Mouse (Mus musculus) embryonic facial prominence, embryonic 10.5 days (tissue): ENCODE measurements at regions not wholly inside any gene's neighbourhood (a gene's known extent, or its start where the extent isn't known, plus 50 kb on each side); places are given as distances from the start of the nearest gene placed in this dataset.

Experiments used
- DNase-seq: peaks from one replicate; pipeline ENCODE4 v3.0.0-alpha.2; 2017; ENCODE audit warnings: low spot score
- H3K27ac ChIP-seq: fragments of 300-500 bp; sonication (generic); replicated peaks from 2 replicates; pipeline ENCODE4 v1.5.1; 2016; ENCODE audit warnings: mild to moderate bottlenecking
- H3K27me3 ChIP-seq: fragments of 300-500 bp; sonication (generic); replicated peaks from 2 replicates; pipeline ENCODE4 v1.6.1; 2016; ENCODE audit warnings: low read depth, mild to moderate bottlenecking; ENCODE audit not compliant: poor library complexity, severe bottlenecking
- H3K36me3 ChIP-seq: fragments of 300-500 bp; sonication (generic); replicated peaks from 2 replicates; pipeline ENCODE4 v1.6.1; 2016; ENCODE audit warnings: mild to moderate bottlenecking, moderate library complexity
- H3K4me1 ChIP-seq: fragments of 300-500 bp; sonication (generic); 2 replicates; pipeline ENCODE4 v1.6.1; 2016
- H3K4me3 ChIP-seq: fragments of 300-500 bp; sonication (generic); 2 replicates; pipeline ENCODE4 v1.5.1; 2016; ENCODE audit warnings: mild to moderate bottlenecking, moderate library complexity
- H3K9me3 ChIP-seq: fragments of 300-500 bp; sonication (generic); 2 replicates; pipeline ENCODE4 v1.6.1; 2016; ENCODE audit warnings: mild to moderate bottlenecking
- WGBS: fragments of 180-500 bp; shearing (Covaris S2); methylation state at CpG from one replicate; pipeline ENCODE4 v1.1.7; 2016; 5-methylcytosine and 5-hydroxymethylcytosine counted together

- peaks cover 21% of the 10 kb centered on the region; the same call in 1 of the 2 replicates for H3K4me1 ChIP-seq
- no peaks in the 10 kb centered on the region for H3K27me3 ChIP-seq
- 92% methylated on average over 3 of the region's 3 CpGs for WGBS
- H3K27ac ChIP-seq = no peak overlapping the region
- peaks cover 4% of the 10 kb centered on the region; the same call in 1 of the 2 replicates for H3K9me3 ChIP-seq
- H3K36me3 ChIP-seq = no peaks in the 10 kb centered on the region
- no peak for DNase-seq
- no peak overlapping the region for H3K4me3 ChIP-seq
Observed at GRCm38 (mm10) chr7:133467579-133467978, 134.4 kb downstream of the Tex36 start.

- Histone ChIP-seq H3K9me3 (peaks cover 4% of the 10 kb centered on the region; the same call in 1 of the 2 replicates), H3K4me3 (no peak overlapping the region), H3K27me3 (no peaks in the 10 kb centered on the region), H3K4me1 (peaks cover 25% of the 10 kb centered on the region), H3K36me3 (no peaks in the 10 kb centered on the region), H3K27ac (peak overlapping the region; percentile 48; the same call in 1 of the 2 replicates)
- no peak for DNase-seq
- WGBS = 56% methylated on average over 7 of the region's 7 CpGs
Observed at GRCm38 (mm10) chr7:133459306-133459705, 142.7 kb downstream of the Tex36 start.

- peak; percentile 47 for DNase-seq
- H3K36me3 ChIP-seq = no peaks in the 10 kb centered on the region
- no peaks in the 10 kb centered on the region for H3K9me3 ChIP-seq
- no peaks in the 10 kb centered on the region for H3K27me3 ChIP-seq
- 40% methylated on average over 16 of the region's 16 CpGs for WGBS
- H3K4me1 ChIP-seq = peaks cover 25% of the 10 kb centered on the region
- H3K27ac ChIP-seq = peak overlapping the region; percentile 77
- H3K4me3 ChIP-seq = no peak overlapping the region
Observed at GRCm38 (mm10) chr7:133457436-133458324, 144.3 kb downstream of the Tex36 start.

- WGBS = 88% methylated on average over 7 of the region's 7 CpGs
- no peak for DNase-seq
- Histone ChIP-seq H3K27me3 (no peaks in the 10 kb centered on the region), H3K27ac (no peak overlapping the region), H3K9me3 (no peaks in the 10 kb centered on the region), H3K36me3 (no peaks in the 10 kb centered on the region), H3K4me1 (peaks cover 8% of the 10 kb centered on the region), H3K4me3 (no peak overlapping the region)
Observed at GRCm38 (mm10) chr7:133450246-133450645, 151.7 kb downstream of the Tex36 start.

- Histone ChIP-seq H3K4me3 (no peak overlapping the region), H3K4me1 (peaks cover 14% of the 10 kb centered on the region), H3K27me3 (no peaks in the 10 kb centered on the region), H3K27ac (no peak overlapping the region), H3K9me3 (no peaks in the 10 kb centered on the region), H3K36me3 (no peaks in the 10 kb centered on the region)
- no peak for DNase-seq
- WGBS = 25% methylated on average over 2 of the region's 2 CpGs
Observed at GRCm38 (mm10) chr7:133447079-133447478, 154.9 kb downstream of the Tex36 start.

- Histone ChIP-seq H3K9me3 (no peaks in the 10 kb centered on the region), H3K4me3 (no peak overlapping the region), H3K27ac (peak overlapping the region; percentile 70), H3K36me3 (no peaks in the 10 kb centered on the region), H3K4me1 (peaks cover 45% of the 10 kb centered on the region), H3K27me3 (no peaks in the 10 kb centered on the region)
- DNase-seq = no peak
- WGBS = 9% methylated on average over 4 of the region's 4 CpGs
Observed at GRCm38 (mm10) chr7:133441661-133442060, 160.3 kb downstream of the Tex36 start.

GRCm38 (mm10) chr7:133441169-133441568 is 160.8 kb downstream of the Tex36 start:
- Histone ChIP-seq H3K4me1 (peaks cover 43% of the 10 kb centered on the region), H3K4me3 (no peak overlapping the region), H3K27me3 (no peaks in the 10 kb centered on the region), H3K27ac (peak overlapping the region; percentile 70), H3K9me3 (no peaks in the 10 kb centered on the region), H3K36me3 (no peaks in the 10 kb centered on the region)
- WGBS = 63% methylated on average over 6 of the region's 6 CpGs
- no peak for DNase-seq

- H3K9me3 ChIP-seq = no peaks in the 10 kb centered on the region
- peaks cover 46% of the 10 kb centered on the region for H3K4me1 ChIP-seq
- no peak for DNase-seq
- H3K27ac ChIP-seq = peak overlapping the region; percentile 4; the same call in 1 of the 2 replicates
- H3K4me3 ChIP-seq = no peak overlapping the region
- no peaks in the 10 kb centered on the region for H3K27me3 ChIP-seq
- no peaks in the 10 kb centered on the region for H3K36me3 ChIP-seq
- 56% methylated on average over 12 of the region's 12 CpGs for WGBS
Observed at GRCm38 (mm10) chr7:133440711-133441110, 161.2 kb downstream of the Tex36 start.

GRCm38 (mm10) chr7:133440086-133440485 is 161.9 kb downstream of the Tex36 start:
- peaks cover 51% of the 10 kb centered on the region for H3K4me1 ChIP-seq
- peak overlapping the region; percentile 4; the same call in 1 of the 2 replicates for H3K27ac ChIP-seq
- no peak for DNase-seq
- no peaks in the 10 kb centered on the region for H3K9me3 ChIP-seq
- no peak overlapping the region for H3K4me3 ChIP-seq
- no peaks in the 10 kb centered on the region for H3K27me3 ChIP-seq
- H3K36me3 ChIP-seq = no peaks in the 10 kb centered on the region
- WGBS = 73% methylated on average over 6 of the region's 6 CpGs

- H3K4me1 ChIP-seq = peaks cover 51% of the 10 kb centered on the region
- 56% methylated on average over 6 of the region's 6 CpGs for WGBS
- no peaks in the 10 kb centered on the region for H3K36me3 ChIP-seq
- no peaks in the 10 kb centered on the region for H3K27me3 ChIP-seq
- H3K4me3 ChIP-seq = no peak overlapping the region
- H3K27ac ChIP-seq = peak overlapping the region; percentile 66; the same call in 1 of the 2 replicates
- no peak for DNase-seq
- H3K9me3 ChIP-seq = no peaks in the 10 kb centered on the region
Observed at GRCm38 (mm10) chr7:133438631-133439030, 163.3 kb downstream of the Tex36 start.

- Histone ChIP-seq H3K9me3 (no peaks in the 10 kb centered on the region), H3K27me3 (no peaks in the 10 kb centered on the region), H3K27ac (peak overlapping the region; percentile 66), H3K36me3 (no peaks in the 10 kb centered on the region), H3K4me1 (peaks cover 51% of the 10 kb centered on the region), H3K4me3 (no peak overlapping the region)
- 8% methylated on average over 7 of the region's 7 CpGs for WGBS
- DNase-seq = peak; percentile 34
Observed at GRCm38 (mm10) chr7:133437866-133438265, 164.1 kb downstream of the Tex36 start.

- no peaks in the 10 kb centered on the region for H3K9me3 ChIP-seq
- H3K27me3 ChIP-seq = no peaks in the 10 kb centered on the region
- no peak for DNase-seq
- H3K4me3 ChIP-seq = no peak overlapping the region
- no peak overlapping the region for H3K27ac ChIP-seq
- H3K36me3 ChIP-seq = no peaks in the 10 kb centered on the region
- H3K4me1 ChIP-seq = peaks cover 32% of the 10 kb centered on the region
- 75% methylated on average over 14 of the region's 14 CpGs for WGBS
Observed at GRCm38 (mm10) chr7:133435596-133436357, 166.2 kb downstream of the Tex36 start.
